Mouse (Mus musculus) embryonic stem cell, embryonic (primary cell): Measurements from ENCODE around the gene Sox2.

Experiments
- CTCF ChIA-PET, 4 experiments: fragments of 300-600 bp in 2 of 4; fragments of 350-600 bp in 2 of 4; sonication (Branson Sonifier 250); formaldehyde crosslinking; loops; one replicate each; lab custom pipeline; 2022; ENCODE audit warnings: inconsistent platforms in 2 of 4; lab: Charles Lee
- POLR2A ChIA-PET, 4 experiments: fragments of 300-600 bp in 2 of 4; fragments of 350-600 bp in 2 of 4; sonication (Branson Sonifier 250); formaldehyde crosslinking; loops; one replicate each; lab custom pipeline; 2022; ENCODE audit warnings: antibody characterized with exemption in 4 of 4, inconsistent platforms in 1 of 4; lab: Charles Lee

The Sox2 gene

GRCm38 (mm10) chr3:34691703-34692393 is 41.6 kb downstream of the Sox2 start:
- POLR2A ChIA-PET = interaction anchor here (0.5 to 2.2 kb wide), 28 partner anchors 9 to 760 kb away, joined by 3 to 9 read pairs (median 4); no protein-coding TSS in a partner anchor
- CTCF ChIA-PET = interaction anchor here (0.6 to 0.9 kb wide), 5 partner anchors 25 to 518 kb away, joined by 3 to 5 read pairs (median 3); no protein-coding TSS in a partner anchor

- POLR2A ChIA-PET = interaction anchor here (0.5 to 2.2 kb wide), 31 partner anchors 9 to 1770 kb away, joined by 3 to 9 read pairs (median 4); no protein-coding TSS in a partner anchor
- CTCF ChIA-PET = interaction anchor here in 2 of 4 experiments (0.6 to 0.7 kb wide), 2 partner anchors 26 to 153 kb away, joined by 3 to 8 read pairs; no protein-coding TSS in a partner anchor
These were observed 42.2 kb downstream of the Sox2 start for GRCm38 (mm10) chr3:34692394-34692745.
